Mouse (Mus musculus): Measurements from ENCODE around the gene Hdgfl2.

DNA sequence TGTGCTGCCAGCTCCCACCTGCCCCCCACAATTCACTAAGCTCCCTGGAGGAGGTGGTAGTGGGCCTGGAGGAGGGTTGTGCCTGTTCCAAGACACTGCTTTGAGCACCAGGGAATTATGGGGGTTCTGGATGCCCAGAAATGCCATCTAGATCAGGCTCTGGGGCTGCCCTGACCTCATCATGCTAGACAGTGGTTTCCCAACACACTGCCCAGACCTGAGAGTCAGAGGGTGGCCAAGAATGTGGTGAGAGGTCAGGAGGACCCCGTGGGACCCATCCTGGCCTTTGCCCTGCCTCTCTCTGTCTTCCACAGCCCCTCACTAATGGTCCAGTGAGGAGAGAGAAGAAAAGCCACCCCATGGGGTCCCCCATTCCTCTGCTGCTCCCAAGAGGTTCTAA is 31.6 kb downstream of the Hdgfl2 start:
- TF ChIP-seq POLR2A (IDR thresholded peaks at IDR 0.05; ENCODE audit: extremely low read depth, insufficient read depth, low read length) (no peak), CTCF (IDR thresholded peaks at IDR 0.05; ENCODE audit: low read depth, low read length) (no peak)
